Mouse (Mus musculus): ENCODE data around the gene Mdm4. TPM values are rescaled to one million over a fixed set of nuclear protein-coding genes. Genes with fewer than 3 reads are reported as not detected.

The Mdm4 gene
- polyA plus RNA-seq, 1 experiment from 2014 or later, result 40.6 TPM

- ATAC-seq (replicated peaks; ENCODE audit: low FRiP score) (no peak), DNase-seq (ENCODE audit: low spot score) (no peak)
- Histone ChIP-seq H3K9ac (ENCODE audit: low read depth, low read length) (no peak overlapping the region), H3K9me3 (ENCODE audit: control insufficient read depth, low read length) (no peaks in the 10 kb centered on the region), H3K36me3 (ENCODE audit: control insufficient read depth, insufficient read depth, low read length) (no peaks in the 10 kb centered on the region), H3K4me3 (ENCODE audit: low read depth, low read length) (no peak overlapping the region), H3K4me2 (no peak overlapping the region), H3K27ac (ENCODE audit: low read depth, low read length) (no peak overlapping the region), H3K4me1 (replicated peaks; ENCODE audit: control insufficient read depth, insufficient read depth, low read length) (0 out of 2 replicates have a peak, but pooled peaks cover 2% of the 10 kb centered on the region), H3K27me3 (replicated peaks; ENCODE audit: control insufficient read depth, insufficient read depth, low read length) (0 out of 2 replicates have a peak, but pooled peaks cover 5% of the 10 kb centered on the region)
- WGBS, result 25% methylated on average over 8 of the region's 8 CpGs
These were observed 112.8 kb downstream of the Mdm4 start for GRCm38 (mm10) chr1:132917554-132917953.

GRCm38 (mm10) chr1:132915849-132916493 is 114.4 kb downstream of the Mdm4 start:
- 46% methylated on average over 6 of the region's 6 CpGs for WGBS
- Histone ChIP-seq H3K27me3 (replicated peaks; ENCODE audit: control insufficient read depth, insufficient read depth, low read length) (0 out of 2 replicates have a peak, but pooled peaks cover 5% of the 10 kb centered on the region), H3K4me1 (replicated peaks; ENCODE audit: control insufficient read depth, insufficient read depth, low read length) (0 out of 2 replicates have a peak, but pooled peaks cover 2% of the 10 kb centered on the region), H3K9ac (ENCODE audit: low read depth, low read length) (no peak overlapping the region), H3K36me3 (ENCODE audit: control insufficient read depth, insufficient read depth, low read length) (no peaks in the 10 kb centered on the region), H3K4me3 (ENCODE audit: low read depth, low read length) (no peak overlapping the region), H3K4me2 (no peak overlapping the region), H3K9me3 (ENCODE audit: control insufficient read depth, low read length) (no peaks in the 10 kb centered on the region), H3K27ac (ENCODE audit: low read depth, low read length) (no peak overlapping the region)
- no peak for DNase-seq (ENCODE audit: low spot score)
- ATAC-seq (replicated peaks; ENCODE audit: low FRiP score), result no peak

- no peaks in the 10 kb centered on the region for H3K36me3 ChIP-seq (ENCODE audit: control insufficient read depth, insufficient read depth, low read length)
- ATAC-seq (replicated peaks; ENCODE audit: low FRiP score), result no peak
- H3K27me3 ChIP-seq (replicated peaks; ENCODE audit: control insufficient read depth, insufficient read depth, low read length), result no peaks in the 10 kb centered on the region
- H3K4me2 ChIP-seq, result no peak overlapping the region
- H3K4me1 ChIP-seq (replicated peaks; ENCODE audit: control insufficient read depth, insufficient read depth, low read length), result no peaks in the 10 kb centered on the region
- no peak overlapping the region for H3K9ac ChIP-seq (ENCODE audit: low read depth, low read length)
- H3K4me3 ChIP-seq (ENCODE audit: low read depth, low read length), result no peak overlapping the region
- 75% methylated on average over 11 of the region's 11 CpGs for WGBS
- no peak for DNase-seq (ENCODE audit: low spot score)
- no peak overlapping the region for H3K27ac ChIP-seq (ENCODE audit: low read depth, low read length)
- H3K9me3 ChIP-seq (ENCODE audit: control insufficient read depth, low read length), result no peaks in the 10 kb centered on the region
These were observed 119.8 kb downstream of the Mdm4 start for GRCm38 (mm10) chr1:132910414-132911041.

GRCm38 (mm10) chr1:132909951-132910350 is 120.4 kb downstream of the Mdm4 start:
- Histone ChIP-seq H3K9ac (ENCODE audit: low read depth, low read length) (no peak overlapping the region), H3K9me3 (ENCODE audit: control insufficient read depth, low read length) (no peaks in the 10 kb centered on the region), H3K27me3 (replicated peaks; ENCODE audit: control insufficient read depth, insufficient read depth, low read length) (no peaks in the 10 kb centered on the region), H3K27ac (ENCODE audit: low read depth, low read length) (no peak overlapping the region), H3K4me1 (replicated peaks; ENCODE audit: control insufficient read depth, insufficient read depth, low read length) (no peaks in the 10 kb centered on the region), H3K4me3 (ENCODE audit: low read depth, low read length) (no peak overlapping the region), H3K4me2 (no peak overlapping the region), H3K36me3 (ENCODE audit: control insufficient read depth, insufficient read depth, low read length) (no peaks in the 10 kb centered on the region)
- no peak for ATAC-seq (replicated peaks; ENCODE audit: low FRiP score)
- no peak for DNase-seq (ENCODE audit: low spot score)
- 67% methylated on average over 1 of the region's 1 CpGs for WGBS

Small RNAs within 50 kb of the gene (microRNA-seq; reads per million reads assigned to microRNA genes)
- gene Gm44300 (ENCODE audit: borderline number of aligned reads), result not detected

Other genes with a start within 250 kb of the Mdm4 start
- 1.3 and 1.4 TPM in 2 replicates for gene Lrrn2, start 150.3 kb downstream of the Mdm4 start, polyA plus RNA-seq (2014; fragmentation: Nextera tagmentation; extraction: Ambion mirVana)
- gene Pik3c2b, start 15.1 kb upstream of the Mdm4 start, polyA plus RNA-seq (2014; fragmentation: Nextera tagmentation; extraction: Ambion mirVana), result 3.4 and 3.5 TPM in 2 replicates
- 89.0 and 95.4 TPM in 2 replicates for gene Ppp1r15b, start 100.6 kb upstream of the Mdm4 start, polyA plus RNA-seq (2014; fragmentation: Nextera tagmentation; extraction: Ambion mirVana)
- 4.1 and 4.3 TPM in 2 replicates for gene Plekha6, start 133.6 kb upstream of the Mdm4 start, polyA plus RNA-seq (2014; fragmentation: Nextera tagmentation; extraction: Ambion mirVana)

All from liver, embryonic 11.5 days (tissue).